Mouse (Mus musculus): Measurements from ENCODE around the gene Gprin2. TPM values are rescaled to one million over a fixed set of nuclear protein-coding genes. Genes with fewer than 3 reads are reported as not detected.

Gprin2 gene
- total and polyA plus RNA-seq, 2 experiments: 0.01 to 0.09 TPM

- no peaks in the 10 kb centered on the region for H3K4me1 ChIP-seq (ENCODE audit: control insufficient read depth, insufficient read depth, low read length)
- no peak overlapping the region for H3K4me3 ChIP-seq (ENCODE audit: insufficient read depth, low read depth, low read length)
- no peak overlapping the region for H3K27ac ChIP-seq (replicated peaks; ENCODE audit: insufficient read depth, low read depth, low read length)
- no peak overlapping the region for H3K9ac ChIP-seq (ENCODE audit: low read depth, low read length)
- DNase-seq (ENCODE audit: extremely low read depth, low read depth, low spot score): no peak
- H3K27me3 ChIP-seq (ENCODE audit: control insufficient read depth, insufficient read depth, low read length): peaks cover 3% of the 10 kb centered on the region; the same call in 1 of the 2 replicates
- H3K36me3 ChIP-seq (ENCODE audit: control insufficient read depth, insufficient read depth, low read length): no peaks in the 10 kb centered on the region
- H3K79me2 ChIP-seq (ENCODE audit: control insufficient read depth, insufficient read depth, low read length): no peaks in the 10 kb centered on the region
- WGBS: 66% methylated on average over 6 of the region's 6 CpGs
- TF ChIP-seq POLR2A (IDR thresholded peaks at IDR 0.05; ENCODE audit: extremely low read depth, insufficient read depth, low read length) (no peak), CTCF (IDR thresholded peaks at IDR 0.05; ENCODE audit: low read depth, low read length) (no peak)
Observed at GRCm38 (mm10) chr14:34215451-34216127, 14.1 kb upstream of the Gprin2 start.

DNA sequence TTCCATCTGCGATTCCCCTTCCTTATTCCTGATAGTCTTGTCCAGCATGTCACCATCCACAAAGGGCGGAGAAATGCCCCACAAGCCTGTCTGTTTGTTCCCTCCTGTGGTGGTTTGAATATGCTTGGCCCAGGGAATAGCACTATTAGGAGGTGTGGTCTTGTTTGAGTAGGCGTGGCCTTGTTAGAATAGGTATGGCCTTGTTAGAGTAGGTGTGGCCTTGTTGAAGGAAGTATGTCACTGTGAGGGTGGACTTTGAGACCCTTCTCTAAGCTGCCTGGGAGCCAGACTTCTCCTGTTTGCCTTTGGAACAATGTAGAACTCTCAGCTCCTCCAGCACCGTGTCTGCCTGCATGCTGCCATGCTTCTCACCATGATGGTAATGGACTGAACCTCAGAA is 8.5 kb upstream of the Gprin2 start:
- Histone ChIP-seq H3K36me3 (ENCODE audit: control insufficient read depth, insufficient read depth, low read length) (no peaks in the 10 kb centered on the region), H3K4me3 (ENCODE audit: insufficient read depth, low read depth, low read length) (no peak overlapping the region), H3K27ac (replicated peaks; ENCODE audit: insufficient read depth, low read depth, low read length) (no peak overlapping the region), H3K79me2 (ENCODE audit: control insufficient read depth, insufficient read depth, low read length) (no peaks in the 10 kb centered on the region), H3K27me3 (ENCODE audit: control insufficient read depth, insufficient read depth, low read length) (no peaks in the 10 kb centered on the region), H3K4me1 (ENCODE audit: control insufficient read depth, insufficient read depth, low read length) (no peaks in the 10 kb centered on the region), H3K9ac (ENCODE audit: low read depth, low read length) (no peak overlapping the region)
- WGBS: 92% methylated on average over 4 of the region's 4 CpGs
- no peak for DNase-seq (ENCODE audit: extremely low read depth, low read depth, low spot score)
- no peak for TF ChIP-seq POLR2A (IDR thresholded peaks at IDR 0.05; ENCODE audit: extremely low read depth, insufficient read depth, low read length)
- no peak for TF ChIP-seq CTCF (IDR thresholded peaks at IDR 0.05; ENCODE audit: low read depth, low read length)

DNA sequence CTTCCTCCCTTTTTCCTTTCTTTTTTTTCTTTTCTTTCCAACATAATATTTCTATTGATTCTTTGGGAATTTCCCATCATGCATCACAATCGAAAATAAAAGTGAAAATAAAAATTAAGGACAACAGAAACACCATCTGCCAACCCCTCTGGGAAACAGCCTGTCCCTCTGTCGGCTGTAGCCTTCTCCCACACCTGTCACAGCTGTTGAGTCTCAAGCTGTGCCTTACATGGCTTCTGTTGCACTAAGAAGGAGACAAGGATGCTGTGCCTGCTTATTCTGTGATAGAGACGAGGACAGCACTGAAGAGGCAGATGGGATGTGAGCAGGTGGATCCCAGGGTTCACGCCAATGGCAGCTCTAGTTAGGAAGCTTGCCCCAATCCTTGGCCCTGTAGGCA is 7.6 kb upstream of the Gprin2 start:
- H3K9ac ChIP-seq (ENCODE audit: low read depth, low read length): no peak overlapping the region
- DNase-seq (ENCODE audit: extremely low read depth, low read depth, low spot score): no peak
- H3K79me2 ChIP-seq (ENCODE audit: control insufficient read depth, insufficient read depth, low read length): no peaks in the 10 kb centered on the region
- H3K36me3 ChIP-seq (ENCODE audit: control insufficient read depth, insufficient read depth, low read length): no peaks in the 10 kb centered on the region
- no peaks in the 10 kb centered on the region for H3K27me3 ChIP-seq (ENCODE audit: control insufficient read depth, insufficient read depth, low read length)
- H3K27ac ChIP-seq (replicated peaks; ENCODE audit: insufficient read depth, low read depth, low read length): no peak overlapping the region
- TF ChIP-seq POLR2A (IDR thresholded peaks at IDR 0.05; ENCODE audit: extremely low read depth, insufficient read depth, low read length) (no peak), CTCF (IDR thresholded peaks at IDR 0.05; ENCODE audit: low read depth, low read length) (no peak)
- H3K4me3 ChIP-seq (ENCODE audit: insufficient read depth, low read depth, low read length): no peak overlapping the region
- no peaks in the 10 kb centered on the region for H3K4me1 ChIP-seq (ENCODE audit: control insufficient read depth, insufficient read depth, low read length)
- WGBS: 64% methylated on average over 4 of the region's 4 CpGs

DNA sequence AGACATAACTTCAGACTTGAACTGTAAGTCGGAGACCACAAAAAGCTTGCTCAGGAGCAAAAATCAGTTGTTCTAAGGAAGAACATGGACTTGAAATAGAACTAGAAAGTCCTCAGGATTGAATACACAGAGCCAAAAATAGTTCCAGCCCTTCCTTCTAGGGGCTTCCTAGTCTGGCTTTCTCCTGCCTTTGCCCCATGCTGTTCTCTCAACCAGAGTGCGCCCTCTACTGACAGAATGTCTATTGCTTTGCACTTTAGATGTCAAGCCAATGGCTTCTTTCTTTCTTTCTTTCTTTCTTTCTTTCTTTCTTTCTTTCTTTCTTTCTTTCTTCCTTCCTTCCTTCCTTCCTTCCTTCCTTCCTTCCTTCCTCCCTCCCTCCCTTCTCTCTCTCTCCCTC is 7.2 kb upstream of the Gprin2 start:
- Histone ChIP-seq H3K27me3 (ENCODE audit: control insufficient read depth, insufficient read depth, low read length) (no peaks in the 10 kb centered on the region), H3K79me2 (ENCODE audit: control insufficient read depth, insufficient read depth, low read length) (no peaks in the 10 kb centered on the region), H3K9ac (ENCODE audit: low read depth, low read length) (no peak overlapping the region), H3K36me3 (ENCODE audit: control insufficient read depth, insufficient read depth, low read length) (no peaks in the 10 kb centered on the region), H3K4me3 (ENCODE audit: insufficient read depth, low read depth, low read length) (no peak overlapping the region), H3K4me1 (ENCODE audit: control insufficient read depth, insufficient read depth, low read length) (no peaks in the 10 kb centered on the region), H3K27ac (replicated peaks; ENCODE audit: insufficient read depth, low read depth, low read length) (no peak overlapping the region)
- WGBS: 62% methylated on average over 2 of the region's 2 CpGs
- TF ChIP-seq POLR2A (IDR thresholded peaks at IDR 0.05; ENCODE audit: extremely low read depth, insufficient read depth, low read length): no peak
- TF ChIP-seq CTCF (IDR thresholded peaks at IDR 0.05; ENCODE audit: low read depth, low read length): peak; percentile 40; the same call in 1 of the 2 replicates
- DNase-seq (ENCODE audit: extremely low read depth, low read depth, low spot score): peak; percentile 25

DNA sequence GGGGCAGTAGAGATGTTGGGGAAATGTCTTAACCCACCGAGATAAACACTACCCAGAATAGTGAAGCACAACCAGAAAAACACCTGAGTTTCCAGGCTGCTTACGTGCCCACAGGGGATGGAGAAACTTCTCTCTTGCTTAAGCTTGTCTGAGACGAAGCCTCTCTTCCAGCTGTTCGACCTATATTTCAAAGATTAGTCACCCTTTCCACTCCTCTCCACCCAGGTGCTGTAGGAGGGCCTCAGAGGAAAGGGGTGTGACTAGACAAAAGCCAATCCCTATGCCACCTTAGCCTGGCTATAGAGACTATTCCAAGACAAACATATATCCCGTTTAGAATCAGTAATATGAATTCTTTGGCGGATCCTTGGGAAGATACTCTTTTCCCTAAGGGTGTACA is 6.5 kb upstream of the Gprin2 start:
- Histone ChIP-seq H3K9ac (ENCODE audit: low read depth, low read length) (no peak overlapping the region), H3K27ac (replicated peaks; ENCODE audit: insufficient read depth, low read depth, low read length) (no peak overlapping the region), H3K27me3 (ENCODE audit: control insufficient read depth, insufficient read depth, low read length) (no peaks in the 10 kb centered on the region), H3K36me3 (ENCODE audit: control insufficient read depth, insufficient read depth, low read length) (no peaks in the 10 kb centered on the region), H3K4me3 (ENCODE audit: insufficient read depth, low read depth, low read length) (no peak overlapping the region), H3K4me1 (ENCODE audit: control insufficient read depth, insufficient read depth, low read length) (no peaks in the 10 kb centered on the region), H3K79me2 (ENCODE audit: control insufficient read depth, insufficient read depth, low read length) (no peaks in the 10 kb centered on the region)
- TF ChIP-seq CTCF (IDR thresholded peaks at IDR 0.05; ENCODE audit: low read depth, low read length) (no peak), POLR2A (IDR thresholded peaks at IDR 0.05; ENCODE audit: extremely low read depth, insufficient read depth, low read length) (no peak)
- no peak for DNase-seq (ENCODE audit: extremely low read depth, low read depth, low spot score)
- 77% methylated on average over 6 of the region's 6 CpGs for WGBS

DNA sequence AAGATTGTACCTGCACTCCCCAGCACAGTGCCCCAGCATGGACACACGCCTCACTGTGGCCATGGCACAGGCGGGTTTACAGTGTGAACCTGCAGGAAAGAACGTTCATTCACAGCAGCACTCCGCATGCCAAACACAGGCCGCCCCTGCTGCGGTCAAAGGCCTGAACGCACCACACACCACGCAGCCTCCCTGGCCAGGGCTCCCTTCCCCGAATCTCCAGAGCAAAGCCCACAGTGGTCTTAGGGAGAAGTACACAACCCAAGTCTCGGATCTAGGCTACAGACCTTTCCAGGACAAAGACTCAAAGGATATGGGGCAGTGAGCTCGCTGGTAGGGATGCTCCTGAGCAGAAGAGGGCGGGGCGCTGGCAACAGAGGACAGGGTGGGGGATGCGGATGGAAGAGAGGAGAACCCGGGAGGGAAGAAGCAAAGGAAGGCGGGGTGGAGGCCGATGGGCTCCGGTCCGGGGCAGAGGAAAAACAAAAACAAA is 669 bp downstream of the Gprin2 start:
- H3K9ac ChIP-seq (ENCODE audit: low read depth, low read length): no peak overlapping the region
- TF ChIP-seq CTCF (IDR thresholded peaks at IDR 0.05; ENCODE audit: low read depth, low read length) (no peak), POLR2A (IDR thresholded peaks at IDR 0.05; ENCODE audit: extremely low read depth, insufficient read depth, low read length) (no peak)
- H3K27me3 ChIP-seq (ENCODE audit: control insufficient read depth, insufficient read depth, low read length): peaks cover 4% of the 10 kb centered on the region; the same call in 1 of the 2 replicates
- 25% methylated on average over 19 of the region's 19 CpGs for WGBS
- no peaks in the 10 kb centered on the region for H3K4me1 ChIP-seq (ENCODE audit: control insufficient read depth, insufficient read depth, low read length)
- no peaks in the 10 kb centered on the region for H3K79me2 ChIP-seq (ENCODE audit: control insufficient read depth, insufficient read depth, low read length)
- H3K27ac ChIP-seq (replicated peaks; ENCODE audit: insufficient read depth, low read depth, low read length): no peak overlapping the region
- H3K4me3 ChIP-seq (ENCODE audit: insufficient read depth, low read depth, low read length): peak overlapping the region; percentile 64
- no peaks in the 10 kb centered on the region for H3K36me3 ChIP-seq (ENCODE audit: control insufficient read depth, insufficient read depth, low read length)
- DNase-seq (ENCODE audit: extremely low read depth, low read depth, low spot score): no peak
